Mouse (Mus musculus) layer of hippocampus, adult 18-20 months (tissue): ENCODE results near the gene Nav3. TPM values are rescaled to one million over a fixed set of nuclear protein-coding genes. Genes with fewer than 3 reads are reported as not detected.
"Not testable (repeated sequence)": the region's sequence is repeated elsewhere in the genome, so short reads cannot be mapped to it uniquely, and the experiment has no call there.

Source experiments
- DNase-seq, 2 experiments: peaks; one replicate each; pipeline ENCODE4 v3.0.0; 2022; ENCODE audit warnings: low spot score in 2 of 2
- total RNA-seq, 2 experiments: library from RNA; stranded (reverse); gene quantifications; 2 replicates each; pipeline ENCODE4 v1.2.3; 2021

Gene Nav3
- total RNA-seq, 2 experiments from 2014 or later: 73.6 to 76.1 TPM

- no peak for DNase-seq
Measured at GRCm38 (mm10) chr10:110085903-110086302, 370.1 kb downstream of the Nav3 start.

DNA sequence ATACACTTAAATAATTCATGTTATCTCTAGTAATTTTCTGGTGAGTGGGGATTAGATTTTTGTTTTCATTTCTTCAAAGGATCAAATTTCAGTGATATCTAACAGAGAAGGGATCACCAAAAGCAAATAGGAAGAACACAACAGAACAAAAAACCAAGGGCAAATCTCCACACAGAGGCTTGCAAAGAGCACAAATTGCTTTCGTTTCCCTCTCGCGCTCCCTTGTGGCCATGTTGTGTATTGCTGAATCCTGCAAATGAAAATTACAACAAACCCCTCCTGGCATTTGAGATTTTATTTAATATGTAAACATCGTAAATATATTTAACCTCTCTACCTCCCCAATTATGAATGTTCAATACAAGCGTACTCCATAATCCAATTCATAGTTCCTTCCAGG, 370.8 kb downstream of the Nav3 start:
- peak in 1 of 2 experiments; percentile 74 for DNase-seq

GRCm38 (mm10) chr10:110076575-110076974, 379.4 kb downstream of the Nav3 start:
- DNase-seq: no peak

- no peak for DNase-seq
Measured at GRCm38 (mm10) chr10:110072355-110072754, 383.6 kb downstream of the Nav3 start.

- no peak for DNase-seq
Measured at GRCm38 (mm10) chr10:110061166-110061565, 394.8 kb downstream of the Nav3 start.

DNA sequence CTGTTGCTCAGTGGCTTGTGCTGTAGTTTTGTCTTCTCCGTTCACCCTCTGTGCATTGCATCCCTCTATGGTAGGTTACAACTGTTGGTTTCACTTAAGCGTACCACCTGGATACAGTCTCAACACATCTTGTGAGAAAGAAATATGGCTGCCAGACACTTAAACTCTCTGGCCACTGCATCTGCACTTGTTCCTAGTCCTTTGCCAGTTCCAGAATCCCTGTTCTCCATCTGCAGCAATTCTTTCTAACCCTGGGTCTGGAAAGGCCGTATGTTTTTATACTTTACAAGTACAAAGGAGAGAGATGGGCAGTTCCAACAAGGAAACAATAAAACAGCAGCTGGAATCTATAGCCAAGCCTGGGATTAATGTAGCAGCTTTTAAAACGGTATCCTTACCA, 418.5 kb downstream of the Nav3 start:
- DNase-seq: no peak

- DNase-seq: no peak
Measured at GRCm38 (mm10) chr10:110034582-110035099, 421.4 kb downstream of the Nav3 start.

- not testable (repeated sequence) for DNase-seq
Measured at GRCm38 (mm10) chr10:110024897-110025296, 431.1 kb downstream of the Nav3 start.

- no peak for DNase-seq
Measured at GRCm38 (mm10) chr10:110022100-110022499, 433.9 kb downstream of the Nav3 start.

- DNase-seq: no peak
Measured at GRCm38 (mm10) chr10:110019266-110019866, 436.6 kb downstream of the Nav3 start.

DNA sequence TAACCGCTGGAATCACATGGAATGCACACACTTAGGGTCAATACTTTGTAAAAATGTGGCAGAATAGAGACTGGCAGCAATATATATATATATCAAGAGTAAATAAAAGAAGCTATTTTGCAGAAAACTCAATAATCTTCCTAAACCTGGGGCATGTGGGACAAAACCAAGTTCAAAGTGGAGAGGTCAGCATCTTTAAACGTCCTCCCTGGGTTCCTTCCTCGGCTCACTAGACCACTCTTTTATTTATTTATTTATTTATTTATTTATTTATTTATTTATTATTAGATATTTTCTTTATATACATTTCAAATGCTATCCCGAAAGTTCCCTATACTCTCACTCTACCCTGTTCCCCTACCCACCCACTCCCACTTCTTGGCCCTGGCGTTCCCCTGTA, 454.7 kb downstream of the Nav3 start:
- not testable (repeated sequence) for DNase-seq

DNA sequence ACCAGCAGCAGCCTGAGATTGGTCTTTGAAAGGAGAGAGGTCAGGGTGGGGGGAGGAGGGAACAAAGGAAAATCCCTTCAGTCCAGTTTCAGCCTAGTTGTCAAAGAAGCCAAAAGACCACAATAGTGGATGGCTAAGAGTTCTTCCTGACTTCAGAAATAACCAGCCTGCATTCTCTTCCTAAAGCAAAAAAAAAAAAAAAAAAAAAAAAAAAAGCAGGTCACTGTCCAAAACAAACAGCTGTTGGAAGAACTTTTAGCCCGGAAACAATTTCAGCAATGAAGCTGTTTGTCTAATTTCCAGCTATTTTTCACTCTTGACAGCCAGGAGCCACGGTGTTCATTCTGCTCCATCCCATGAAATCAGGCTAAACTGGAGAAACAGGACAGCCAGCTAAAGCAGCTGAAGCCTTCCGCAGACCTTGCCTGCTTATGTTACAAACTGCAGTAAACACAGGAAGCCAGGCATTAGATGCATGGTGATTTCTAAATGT, 455.2 kb downstream of the Nav3 start:
- no peak for DNase-seq

- DNase-seq: no peak
Measured at GRCm38 (mm10) chr10:109999904-110000303, 456.1 kb downstream of the Nav3 start.

DNA sequence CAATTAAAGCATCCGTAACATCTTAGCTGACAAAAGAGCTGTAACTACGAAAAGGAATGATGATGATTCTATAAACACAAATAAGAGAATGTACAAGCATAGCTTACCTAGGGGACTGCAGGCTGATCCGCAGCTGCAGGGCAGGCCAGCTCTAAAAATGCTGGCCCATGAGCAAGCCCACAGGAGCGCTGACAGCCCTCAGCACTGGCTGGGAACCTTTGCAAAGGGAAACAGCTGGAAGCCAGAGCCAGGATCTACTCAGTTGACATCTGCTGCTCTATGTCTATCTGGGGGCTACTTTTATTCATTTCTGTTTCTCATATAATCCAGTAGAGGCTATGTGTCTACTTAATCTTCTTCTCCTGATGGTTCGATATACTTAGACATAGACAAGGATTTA, 461.7 kb downstream of the Nav3 start:
- no peak for DNase-seq

DNA sequence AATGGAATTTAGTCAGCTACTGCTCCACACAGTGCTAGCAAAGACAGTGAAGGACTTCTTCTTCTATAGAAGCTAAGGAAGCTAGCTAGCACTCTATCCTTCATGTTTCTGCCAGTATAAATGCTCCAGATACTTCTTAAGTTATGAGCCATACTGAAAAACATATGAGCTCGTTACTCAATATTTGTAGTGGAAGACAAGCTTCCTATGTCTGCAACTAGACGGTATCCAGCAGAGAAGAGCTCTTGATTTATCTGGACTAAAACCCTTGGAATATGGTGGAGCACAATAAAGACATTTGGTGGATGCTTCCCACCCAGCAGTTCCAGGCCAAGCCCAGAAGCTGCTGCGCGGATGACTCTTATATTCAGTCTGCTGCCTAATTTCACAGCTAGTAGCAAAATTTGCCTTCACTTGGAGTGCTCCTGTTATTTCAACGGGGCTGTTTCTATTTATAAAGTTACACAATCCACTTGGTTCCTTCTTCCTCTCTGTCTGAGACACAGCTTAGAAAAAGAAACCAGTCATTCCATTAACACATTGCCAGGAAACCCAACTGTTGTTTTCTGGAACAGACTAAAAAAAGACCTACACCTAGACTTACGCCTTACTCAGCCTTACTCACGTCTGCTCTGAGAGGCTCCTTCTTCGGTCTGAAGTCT, 470.0 kb downstream of the Nav3 start:
- peak; percentile 23 to 48 for DNase-seq

GRCm38 (mm10) chr10:109976351-109976750, 479.7 kb downstream of the Nav3 start:
- no peak for DNase-seq

DNA sequence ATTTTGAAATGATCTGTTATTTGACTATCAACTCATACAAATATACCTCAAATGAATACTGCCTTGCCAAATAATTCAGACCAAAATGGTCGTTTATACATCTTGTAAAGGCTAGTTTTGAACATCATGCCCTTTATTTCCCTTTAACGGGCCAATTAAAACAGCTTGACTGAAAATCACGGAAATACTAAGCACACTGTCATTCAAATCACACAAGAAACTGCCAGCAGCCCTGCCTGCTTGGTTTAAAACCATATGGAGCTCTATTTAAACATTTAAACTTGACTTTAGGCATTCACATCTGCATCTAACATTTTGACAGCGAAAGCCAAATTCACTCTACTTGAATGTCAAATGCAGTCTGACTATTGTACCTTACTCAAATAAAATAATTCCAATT, 481.8 kb downstream of the Nav3 start:
- no peak for DNase-seq

- no peak for DNase-seq
Measured at GRCm38 (mm10) chr10:109973483-109973882, 482.5 kb downstream of the Nav3 start.

- DNase-seq: peak in 1 of 2 experiments; percentile 33
Measured at GRCm38 (mm10) chr10:109950296-109950695, 505.7 kb downstream of the Nav3 start.

DNA sequence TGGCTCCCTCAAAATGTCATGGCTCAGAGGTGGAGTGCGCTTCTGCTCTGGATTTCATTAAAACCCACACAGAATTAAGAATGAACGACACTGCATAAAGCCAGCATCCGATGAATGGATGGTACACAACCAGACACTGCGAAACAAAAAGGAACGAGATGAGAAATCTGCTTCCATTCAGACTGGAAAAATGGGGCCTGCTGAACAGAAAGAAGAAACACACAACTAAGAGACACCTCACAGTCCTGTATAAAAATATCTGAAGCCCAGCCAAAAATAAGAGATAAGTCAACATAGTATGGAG, 526.7 kb downstream of the Nav3 start:
- no peak for DNase-seq

DNA sequence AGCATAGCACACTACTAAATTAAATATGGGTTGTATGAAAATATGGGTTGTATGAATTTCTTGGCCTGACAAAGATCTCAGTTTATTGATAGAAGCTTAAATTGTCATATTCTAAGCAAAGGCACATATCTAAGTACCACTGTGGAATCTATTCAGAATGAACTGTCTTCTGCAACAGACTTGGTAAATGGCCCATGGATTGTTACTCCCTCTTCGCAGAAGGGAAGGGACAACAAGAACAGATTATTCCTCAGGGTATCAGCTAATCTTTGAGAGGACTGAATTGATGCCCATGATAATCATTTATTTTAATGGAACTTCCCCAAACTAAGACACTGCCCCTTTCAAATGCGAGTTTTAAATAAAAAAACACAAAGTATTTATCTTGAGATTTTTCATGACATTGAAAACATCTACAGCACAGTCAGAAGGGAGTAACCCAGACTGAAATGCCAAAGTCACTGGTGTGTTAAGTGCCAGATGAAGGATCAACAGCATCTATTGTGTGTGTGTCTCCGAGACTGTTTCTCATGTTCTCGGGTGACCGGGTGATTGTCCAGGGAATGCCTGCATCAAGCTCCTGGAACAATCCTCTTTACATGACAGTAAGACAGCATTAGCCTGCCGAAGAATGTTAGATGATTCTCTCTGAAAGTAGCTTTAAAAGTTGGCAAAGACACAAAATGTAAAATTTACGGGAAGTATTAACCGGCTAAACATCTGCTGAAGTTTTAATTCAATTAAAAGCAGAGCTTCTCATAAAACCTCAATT, 527.3 kb downstream of the Nav3 start:
- DNase-seq: no peak

GRCm38 (mm10) chr10:109926149-109926548, 529.9 kb downstream of the Nav3 start:
- DNase-seq: no peak
